Mouse (Mus musculus): ENCODE results near the gene Gmfg. TPM values are rescaled to one million over a fixed set of nuclear protein-coding genes. Genes with fewer than 3 reads are reported as not detected.

Gmfg gene
- polyA plus RNA-seq, 1 experiment from 2014 or later = 23.5 TPM

DNA sequence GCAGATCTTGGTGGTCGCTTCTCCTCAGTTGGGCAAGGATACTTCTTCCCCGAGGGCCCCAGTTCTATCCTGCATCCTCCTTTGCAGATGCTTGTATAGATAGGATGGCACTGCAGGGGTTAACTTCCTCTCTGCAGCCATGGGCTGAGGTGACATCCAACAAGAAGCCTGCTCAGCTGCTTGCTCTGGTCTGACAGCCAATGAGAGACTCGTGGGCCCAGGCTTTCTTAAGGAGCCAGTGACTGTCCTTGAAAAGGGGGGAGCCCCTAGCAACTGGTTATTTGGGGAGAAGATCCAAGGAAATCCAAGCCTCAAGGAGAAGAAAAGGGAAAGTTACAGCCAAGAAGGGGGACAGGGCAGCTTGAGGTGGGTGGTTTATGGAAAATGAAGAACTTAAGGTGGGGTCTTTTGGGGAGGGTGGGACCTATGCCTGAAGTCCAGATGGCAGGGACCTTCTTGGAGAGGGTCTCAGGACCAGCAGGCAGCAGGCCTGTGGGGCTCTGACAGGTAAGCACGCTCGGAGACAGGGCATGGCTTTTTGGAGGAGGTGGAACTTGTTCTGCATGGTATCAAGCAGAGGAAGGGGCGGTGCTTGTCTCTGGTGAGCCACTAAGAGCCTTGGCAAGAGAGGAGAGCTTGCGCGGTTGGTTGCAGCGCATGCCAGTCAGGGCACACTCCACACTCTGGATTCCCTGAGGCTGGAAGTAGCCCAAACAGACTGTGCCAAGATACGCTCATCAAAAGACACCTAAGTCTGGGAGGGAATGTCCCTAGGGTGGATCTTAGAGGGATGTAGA lies 27.4 kb downstream of the Gmfg start:
- H3K4me3 ChIP-seq (replicated peaks) = no peak overlapping the region
- H3K27ac ChIP-seq = no peak overlapping the region
- peaks cover 15% of the 10 kb centered on the region for H3K36me3 ChIP-seq
- 60% methylated on average over 10 of the region's 10 CpGs for WGBS
- no peak overlapping the region for H3K9ac ChIP-seq
- no peaks in the 10 kb centered on the region; the same call in 1 of the 2 replicates for H3K27me3 ChIP-seq (replicated peaks)
- H3K9me3 ChIP-seq = no peaks in the 10 kb centered on the region
- H3K4me1 ChIP-seq = peaks cover 13% of the 10 kb centered on the region
- H3K4me2 ChIP-seq = no peak overlapping the region; the same call in 1 of the 2 replicates
- peak; percentile 54; the same call in 1 of the 2 replicates for ATAC-seq (ENCODE audit: insufficient read depth, low FRiP score, low read depth)

DNA sequence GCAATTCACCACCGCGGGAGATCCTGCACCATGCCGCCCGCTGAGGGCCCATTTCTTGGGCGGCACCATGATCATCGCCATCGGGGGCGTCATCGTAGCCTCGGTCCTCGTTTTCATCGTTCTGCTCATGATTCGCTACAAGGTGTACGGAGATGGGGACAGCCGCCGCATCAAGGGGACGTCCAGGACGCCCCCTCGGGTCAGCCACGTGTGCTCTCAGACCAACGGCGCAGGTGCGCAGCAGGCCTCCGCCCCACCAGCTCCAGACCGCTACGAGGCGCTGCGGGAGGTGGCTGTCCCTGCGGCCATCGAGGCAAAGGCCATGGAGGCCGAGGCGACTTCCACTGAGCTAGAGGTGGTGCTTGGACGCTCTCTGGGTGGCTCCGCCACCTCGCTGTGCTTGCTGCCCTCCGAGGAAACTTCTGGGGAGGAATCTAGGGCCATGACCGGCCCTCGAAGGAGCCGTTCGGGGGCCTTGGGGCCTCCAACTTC lies 29.5 kb downstream of the Gmfg start:
- peaks cover 13% of the 10 kb centered on the region for H3K4me1 ChIP-seq
- H3K4me2 ChIP-seq = peak overlapping the region; percentile 94
- 0 out of 2 replicates have a peak, but pooled peaks have one; percentile 6 for ATAC-seq (ENCODE audit: insufficient read depth, low FRiP score, low read depth)
- H3K27ac ChIP-seq = no peak overlapping the region
- peak overlapping the region; percentile 52 for H3K4me3 ChIP-seq (replicated peaks)
- no peaks in the 10 kb centered on the region for H3K36me3 ChIP-seq
- H3K9ac ChIP-seq = no peak overlapping the region
- H3K27me3 ChIP-seq (replicated peaks) = no peaks in the 10 kb centered on the region; the same call in 1 of the 2 replicates
- no peaks in the 10 kb centered on the region for H3K9me3 ChIP-seq
- WGBS = 35% methylated on average over 40 of the region's 40 CpGs

GRCm38 (mm10) chr7:28467213-28467751 lies 30.0 kb downstream of the Gmfg start:
- H3K27me3 ChIP-seq (replicated peaks) = no peaks in the 10 kb centered on the region; the same call in 1 of the 2 replicates
- no peaks in the 10 kb centered on the region for H3K9me3 ChIP-seq
- 4% methylated on average over 63 of the region's 63 CpGs for whole genome bisulfite sequencing
- peak overlapping the region; percentile 94 for H3K4me2 ChIP-seq
- no peak overlapping the region for H3K27ac ChIP-seq
- H3K4me1 ChIP-seq = peaks cover 13% of the 10 kb centered on the region
- peak; percentile 69 for ATAC-seq (ENCODE audit: insufficient read depth, low FRiP score, low read depth)
- peak overlapping the region; percentile 33; the same call in 1 of the 2 replicates for H3K9ac ChIP-seq
- peak overlapping the region; percentile 52 for H3K4me3 ChIP-seq (replicated peaks)
- no peaks in the 10 kb centered on the region for H3K36me3 ChIP-seq

DNA sequence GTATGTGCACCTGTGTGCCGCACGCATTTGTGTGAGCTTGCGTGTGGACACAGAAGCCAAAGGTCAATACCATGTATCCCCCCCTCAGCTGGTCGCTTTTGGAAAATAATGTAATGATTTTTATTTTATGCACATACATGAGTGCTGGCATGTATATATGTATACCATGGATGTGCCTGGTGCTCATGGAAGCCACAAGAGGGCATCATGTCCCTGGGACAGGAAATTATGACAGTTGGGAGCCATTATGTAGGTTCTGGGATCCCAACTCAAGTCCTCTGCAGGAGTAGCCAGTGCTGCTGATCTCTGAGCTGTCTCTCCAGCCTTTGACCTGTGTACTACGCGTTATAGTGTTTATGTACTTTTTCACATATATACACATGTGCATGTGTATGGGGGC lies 38.9 kb downstream of the Gmfg start:
- H3K4me2 ChIP-seq = no peak overlapping the region
- WGBS = 84% methylated on average over 6 of the region's 6 CpGs
- no peaks in the 10 kb centered on the region for H3K36me3 ChIP-seq
- H3K4me3 ChIP-seq (replicated peaks) = no peak overlapping the region
- no peak for ATAC-seq (ENCODE audit: insufficient read depth, low FRiP score, low read depth)
- H3K9me3 ChIP-seq = no peaks in the 10 kb centered on the region
- H3K9ac ChIP-seq = no peak overlapping the region
- H3K27me3 ChIP-seq (replicated peaks) = no peaks in the 10 kb centered on the region
- no peak overlapping the region for H3K27ac ChIP-seq
- 0 out of 2 replicates have a peak, but pooled peaks cover 3% of the 10 kb centered on the region for H3K4me1 ChIP-seq

DNA sequence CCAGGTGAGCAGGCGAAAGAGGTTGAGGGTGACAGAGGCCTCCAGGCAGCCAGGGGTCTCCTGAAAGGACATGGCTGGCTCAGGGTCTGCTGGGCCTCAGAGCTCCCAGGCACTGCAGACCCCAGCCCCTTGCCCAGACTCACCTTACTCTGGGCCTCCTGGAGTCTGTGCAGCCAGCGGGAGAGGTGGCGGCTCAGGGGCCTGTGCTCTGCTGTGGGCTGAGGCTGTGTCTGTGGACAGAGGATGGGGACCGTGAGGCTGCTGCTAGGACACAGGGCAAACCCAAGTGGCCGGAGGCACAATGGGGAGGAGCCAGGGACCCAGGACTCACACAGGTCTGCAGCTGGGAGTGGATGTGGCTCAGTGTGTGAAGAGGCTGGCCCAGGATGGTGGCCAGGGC lies 40.1 kb downstream of the Gmfg start:
- 81% methylated on average over 5 of the region's 5 CpGs for WGBS
- Histone ChIP-seq H3K4me3 (replicated peaks) (no peak overlapping the region), H3K27ac (no peak overlapping the region), H3K9ac (no peak overlapping the region), H3K9me3 (no peaks in the 10 kb centered on the region), H3K27me3 (replicated peaks) (no peaks in the 10 kb centered on the region), H3K4me1 (0 out of 2 replicates have a peak, but pooled peaks cover 3% of the 10 kb centered on the region), H3K4me2 (no peak overlapping the region), H3K36me3 (no peaks in the 10 kb centered on the region)
- ATAC-seq (ENCODE audit: insufficient read depth, low FRiP score, low read depth) = no peak

- H3K4me2 ChIP-seq = 0 out of 2 replicates have a peak overlapping the region, but pooled peaks have one; percentile 16
Observed at GRCm38 (mm10) chr7:28478854-28479253, 41.6 kb downstream of the Gmfg start.

GRCm38 (mm10) chr7:28482854-28483253 lies 45.6 kb downstream of the Gmfg start:
- no peaks in the 10 kb centered on the region for H3K9me3 ChIP-seq
- 83% methylated on average over 11 of the region's 11 CpGs for WGBS
- no peaks in the 10 kb centered on the region for H3K36me3 ChIP-seq
- H3K4me1 ChIP-seq = peaks cover 10% of the 10 kb centered on the region
- no peaks in the 10 kb centered on the region for H3K27me3 ChIP-seq (replicated peaks)
- no peak overlapping the region for H3K4me2 ChIP-seq
- no peak for ATAC-seq (ENCODE audit: insufficient read depth, low FRiP score, low read depth)
- no peak overlapping the region for H3K4me3 ChIP-seq (replicated peaks)
- no peak overlapping the region for H3K9ac ChIP-seq
- no peak overlapping the region for H3K27ac ChIP-seq

More at GRCm38 (mm10) chr7:28478854-28479253, 41.6 kb downstream of the Gmfg start:
- 3% methylated on average over 8 of the region's 8 CpGs for WGBS
- no peaks in the 10 kb centered on the region for H3K9me3 ChIP-seq
- peak; percentile 62; the same call in 1 of the 2 replicates for ATAC-seq (ENCODE audit: insufficient read depth, low FRiP score, low read depth)
- no peak overlapping the region for H3K27ac ChIP-seq
- no peak overlapping the region for H3K9ac ChIP-seq
- H3K4me3 ChIP-seq (replicated peaks) = no peak overlapping the region
- no peaks in the 10 kb centered on the region for H3K36me3 ChIP-seq
- no peaks in the 10 kb centered on the region for H3K27me3 ChIP-seq (replicated peaks)
- 0 out of 2 replicates have a peak, but pooled peaks cover 3% of the 10 kb centered on the region for H3K4me1 ChIP-seq

GRCm38 (mm10) chr7:28484192-28484591 lies 46.9 kb downstream of the Gmfg start:
- Histone ChIP-seq H3K4me2 (no peak overlapping the region), H3K27me3 (replicated peaks) (no peaks in the 10 kb centered on the region), H3K9ac (no peak overlapping the region), H3K9me3 (no peaks in the 10 kb centered on the region), H3K4me1 (peaks cover 12% of the 10 kb centered on the region), H3K4me3 (replicated peaks) (no peak overlapping the region), H3K36me3 (no peaks in the 10 kb centered on the region), H3K27ac (no peak overlapping the region)
- WGBS = 26% methylated on average over 4 of the region's 4 CpGs
- no peak for ATAC-seq (ENCODE audit: insufficient read depth, low FRiP score, low read depth)

GRCm38 (mm10) chr7:28488030-28488491 lies 50.8 kb downstream of the Gmfg start:
- WGBS = 4% methylated on average over 16 of the region's 16 CpGs
- no peak overlapping the region for H3K9ac ChIP-seq
- H3K4me2 ChIP-seq = peak overlapping the region; percentile 50
- peak overlapping the region; percentile 24 for H3K4me3 ChIP-seq (replicated peaks)
- no peaks in the 10 kb centered on the region for H3K36me3 ChIP-seq
- no peaks in the 10 kb centered on the region for H3K9me3 ChIP-seq
- H3K4me1 ChIP-seq = peaks cover 15% of the 10 kb centered on the region
- no peaks in the 10 kb centered on the region for H3K27me3 ChIP-seq (replicated peaks)
- ATAC-seq (ENCODE audit: insufficient read depth, low FRiP score, low read depth) = peak; percentile 69; the same call in 1 of the 2 replicates
- H3K27ac ChIP-seq = peak overlapping the region; percentile 48; the same call in 1 of the 2 replicates

DNA sequence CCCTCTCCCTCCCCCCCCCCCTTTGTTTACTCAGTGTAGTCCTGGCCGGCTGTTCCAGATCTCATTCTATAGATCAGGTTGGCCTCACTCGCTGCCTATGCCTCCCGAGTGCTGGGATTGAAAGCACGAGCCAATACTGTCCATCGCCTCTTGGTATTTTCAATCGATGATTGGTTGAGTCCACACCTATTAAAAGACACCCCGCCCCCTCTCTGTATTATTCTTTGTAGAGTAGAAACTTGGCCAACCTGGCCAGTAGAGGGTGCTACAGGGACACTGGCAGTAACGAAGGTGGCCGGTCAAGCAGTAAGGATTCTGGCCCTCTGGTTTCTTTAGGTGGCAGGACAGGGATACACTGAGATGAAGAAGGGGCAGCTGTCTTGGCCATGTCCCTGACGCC lies 53.2 kb downstream of the Gmfg start:
- Histone ChIP-seq H3K4me1 (peaks cover 15% of the 10 kb centered on the region), H3K27ac (no peak overlapping the region), H3K27me3 (replicated peaks) (no peaks in the 10 kb centered on the region), H3K36me3 (no peaks in the 10 kb centered on the region), H3K4me2 (peak overlapping the region; percentile 42), H3K9ac (no peak overlapping the region), H3K9me3 (no peaks in the 10 kb centered on the region), H3K4me3 (replicated peaks) (0 out of 2 replicates have a peak overlapping the region, but pooled peaks have one; percentile 4)
- peak; percentile 79 for ATAC-seq (ENCODE audit: insufficient read depth, low FRiP score, low read depth)
- 2% methylated on average over 10 of the region's 10 CpGs for WGBS

DNA sequence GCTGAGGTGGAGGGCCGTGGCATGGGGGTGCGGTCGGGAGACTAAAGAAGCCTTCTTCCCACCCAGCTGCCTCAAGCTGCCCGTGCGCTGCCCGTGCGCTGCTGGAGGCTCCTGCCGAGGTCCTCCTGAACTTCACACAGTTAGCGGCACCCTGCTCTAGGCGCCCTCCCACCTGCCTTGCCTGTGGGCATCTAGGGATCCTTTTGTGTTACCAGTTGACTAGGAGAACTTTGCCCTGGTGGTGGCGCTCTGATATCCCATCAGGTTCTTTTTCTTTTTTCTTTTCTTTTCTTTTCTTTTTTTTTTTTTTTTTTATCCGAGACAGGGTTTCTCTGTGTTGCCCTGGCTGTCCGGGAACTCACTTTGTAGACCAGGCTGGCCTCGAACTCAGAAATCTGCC lies 53.7 kb downstream of the Gmfg start:
- no peaks in the 10 kb centered on the region for H3K9me3 ChIP-seq
- H3K9ac ChIP-seq = no peak overlapping the region
- H3K27me3 ChIP-seq (replicated peaks) = no peaks in the 10 kb centered on the region
- H3K27ac ChIP-seq = no peak overlapping the region
- H3K4me3 ChIP-seq (replicated peaks) = 0 out of 2 replicates have a peak overlapping the region, but pooled peaks have one; percentile 4
- peaks cover 15% of the 10 kb centered on the region for H3K4me1 ChIP-seq
- no peak for ATAC-seq (ENCODE audit: insufficient read depth, low FRiP score, low read depth)
- 31% methylated on average over 14 of the region's 14 CpGs for WGBS
- H3K4me2 ChIP-seq = peak overlapping the region; percentile 42
- H3K36me3 ChIP-seq = no peaks in the 10 kb centered on the region

DNA sequence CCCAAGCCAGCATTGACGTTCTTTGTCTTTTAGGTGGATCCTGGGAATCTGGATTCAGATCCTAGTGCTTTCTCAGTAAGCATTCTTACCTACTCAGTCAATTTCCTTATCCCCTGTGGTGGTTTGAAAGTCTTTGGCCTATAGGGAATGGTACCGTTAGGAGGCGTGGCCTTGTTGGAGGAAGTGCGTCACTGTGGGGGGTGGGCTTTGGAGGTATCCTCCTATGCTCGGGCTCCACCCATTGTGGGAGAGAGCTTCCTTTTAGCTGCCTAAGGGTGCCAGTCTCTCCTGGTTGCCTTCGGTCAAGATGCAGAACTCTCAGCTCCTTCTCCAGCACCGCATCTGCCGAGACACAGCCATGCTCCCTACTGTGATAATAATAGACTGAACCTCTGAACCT lies 55.1 kb downstream of the Gmfg start:
- no peaks in the 10 kb centered on the region for H3K27me3 ChIP-seq (replicated peaks)
- ATAC-seq (ENCODE audit: insufficient read depth, low FRiP score, low read depth) = no peak
- no peak overlapping the region for H3K4me3 ChIP-seq (replicated peaks)
- no peaks in the 10 kb centered on the region for H3K36me3 ChIP-seq
- no peak overlapping the region for H3K9ac ChIP-seq
- H3K4me1 ChIP-seq = peaks cover 14% of the 10 kb centered on the region
- H3K4me2 ChIP-seq = no peak overlapping the region
- no peak overlapping the region for H3K27ac ChIP-seq
- no peaks in the 10 kb centered on the region for H3K9me3 ChIP-seq
- 85% methylated on average over 8 of the region's 8 CpGs for WGBS
